Comparison of ENCODE assay signal across 19 mouse cellular contexts in the genomic region with DNA sequence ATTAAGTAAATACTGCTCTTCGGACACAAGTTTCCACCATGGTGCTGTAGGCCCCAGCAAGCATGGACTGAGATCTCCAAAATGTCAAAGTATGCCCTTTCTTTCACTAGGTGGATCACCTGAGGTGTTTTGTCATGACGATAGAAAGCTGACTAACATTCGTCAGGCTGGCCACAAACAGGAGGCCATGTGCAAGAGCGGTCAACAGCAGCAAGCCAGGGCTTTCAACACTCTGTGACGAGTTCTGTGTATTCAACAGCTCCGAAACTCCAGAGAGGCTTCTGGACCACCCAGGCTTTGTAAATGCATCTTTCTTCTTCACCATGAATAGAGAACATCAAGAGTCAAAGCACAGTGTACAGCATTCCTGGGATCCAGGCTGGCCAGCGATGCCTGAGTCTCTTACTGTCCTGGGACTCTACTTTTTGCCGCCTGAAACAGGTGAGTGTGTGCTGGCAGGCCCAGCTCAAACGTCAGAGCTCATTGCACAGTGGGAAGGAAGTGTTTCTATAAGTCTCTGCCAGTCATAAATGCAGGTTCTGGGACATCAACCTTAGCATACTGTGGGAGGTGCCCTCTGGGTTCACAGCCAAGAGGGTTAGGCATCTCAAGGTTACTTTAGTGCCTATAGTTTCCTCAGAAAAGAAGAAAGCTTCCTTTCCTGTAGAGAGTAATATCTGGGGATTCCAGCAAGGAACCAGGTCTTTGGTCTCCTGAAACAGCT.
"Had no signal": no experiment of that assay in that cellular context is flagged by ENCODE, and none has a peak within 500 bp of the region (broad histone marks: within the 10 kb centered on the region; RNA-seq: fewer than 3 reads in every experiment).

No protein-coding gene starts in this region.

- ATAC-seq: inflammation-experienced regulatory T-cells, adult 6 months; midbrain, embryonic 15.5 days had no signal

- H3K4me3 ChIP-seq: kidney, embryonic 15.5 days; limb, embryonic 10.5 days; limb, embryonic 13.5 days; midbrain, embryonic 12.5 days; midbrain, embryonic 15.5 days; neural tube, embryonic 12.5 days; neural tube, embryonic 15.5 days had no signal

- H3K4me1 ChIP-seq: neural tube, embryonic 12.5 days had no signal

- H3K9me3 ChIP-seq: limb, embryonic 10.5 days; limb, embryonic 13.5 days; midbrain, embryonic 12.5 days; midbrain, embryonic 15.5 days; neural tube, embryonic 12.5 days; neural tube, embryonic 15.5 days had no signal

- H3K27me3 ChIP-seq: kidney, embryonic 15.5 days; midbrain, embryonic 15.5 days; neural tube, embryonic 12.5 days; neural tube, embryonic 15.5 days had no signal

- DNase-seq: kidney, adult 8-10 months; kidney, postnatal 14 days; liver; lung, adult 2 months; lung, postnatal 14 days; lung, postnatal 4 days; right cerebral cortex, adult 18-20 months; right cerebral cortex, postnatal 14 days; thymus, adult 18-20 months; thymus, postnatal 36 days had no signal

- H3K4me2 ChIP-seq: kidney, embryonic 15.5 days; limb, embryonic 13.5 days; midbrain, embryonic 12.5 days; midbrain, embryonic 15.5 days; neural tube, embryonic 12.5 days; neural tube, embryonic 15.5 days had no signal

- H3K27ac ChIP-seq: kidney, embryonic 15.5 days; limb, embryonic 10.5 days; limb, embryonic 13.5 days; liver, embryonic 14.5 days; midbrain, embryonic 12.5 days; midbrain, embryonic 15.5 days; neural tube, embryonic 12.5 days; neural tube, embryonic 15.5 days had no signal

- H3K36me3 ChIP-seq: kidney, embryonic 15.5 days; limb, embryonic 10.5 days; limb, embryonic 13.5 days; midbrain, embryonic 12.5 days; midbrain, embryonic 15.5 days; neural tube, embryonic 12.5 days; neural tube, embryonic 15.5 days had no signal

- H3K9ac ChIP-seq: kidney, embryonic 15.5 days; limb, embryonic 13.5 days; liver, embryonic 14.5 days; midbrain, embryonic 12.5 days; midbrain, embryonic 15.5 days; neural tube, embryonic 12.5 days; neural tube, embryonic 15.5 days had no signal
